Mouse (Mus musculus): ENCODE measurements at regions not wholly inside any gene's neighbourhood (a gene's known extent, or its start where the extent isn't known, plus 50 kb on each side); places are given as distances from the start of the nearest gene placed in this dataset.

- no peak for TF ChIP-seq EP300 (IDR thresholded peaks at IDR 0.05; ENCODE audit: low read length)
- no peak for TF ChIP-seq USF1 (IDR thresholded peaks at IDR 0.05; ENCODE audit: low read depth, low read length)
- no peak for TF ChIP-seq ZNF384 (IDR thresholded peaks at IDR 0.05; ENCODE audit: low read depth, low read length)
- no peak for TF ChIP-seq E2F4 (IDR thresholded peaks at IDR 0.05; ENCODE audit: insufficient replicate concordance, low read depth, low read length)
Measured at GRCm38 (mm10) chr2:8781152-8781935, 1099.7 kb upstream of the 4930412O13Rik start.

Data from CH12.LX (cell line).